Mouse (Mus musculus) layer of hippocampus, adult 8-10 months (tissue): Measurements from ENCODE around the gene Hmcn2. TPM values are rescaled to one million over a fixed set of nuclear protein-coding genes. Genes with fewer than 3 reads are reported as not detected.
A peak's percentile ranks its signal among the peaks of the same experiment; 100 is the strongest.

ENCODE experiments used
- DNase-seq, 2 experiments: peaks; one replicate each; pipeline ENCODE4 v3.0.0; 2022; ENCODE audit warnings: low spot score in 2 of 2
- total RNA-seq, 4 experiments: library from RNA; stranded (reverse); gene quantifications; 2 replicates each; pipeline ENCODE4 v1.2.4; 2022

The Hmcn2 gene
- total RNA-seq, 4 experiments from 2014 or later, result 0.17 to 0.34 (median 0.23) TPM

DNA sequence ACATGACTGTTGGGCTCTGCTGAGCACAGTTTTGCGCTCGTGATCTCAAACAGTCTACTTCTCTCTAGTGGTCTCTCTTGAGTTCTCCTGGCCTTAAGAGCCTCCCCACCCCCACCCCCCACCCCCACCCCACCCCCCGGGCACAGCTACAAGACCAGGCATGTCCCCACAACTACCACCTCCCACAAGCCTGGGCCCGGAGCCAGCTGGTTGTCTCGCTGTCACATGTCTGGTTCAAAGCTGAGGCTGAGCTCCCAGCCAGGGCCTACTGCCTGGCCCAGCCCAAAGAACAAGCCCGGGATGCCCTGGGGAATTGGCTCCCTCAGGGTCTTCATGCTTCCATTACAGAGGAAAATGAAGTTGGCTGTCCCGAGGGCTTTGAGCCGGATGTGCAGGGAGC is 140.1 kb downstream of the Hmcn2 start:
- no peak for DNase-seq

- no peak for DNase-seq
These were observed 141.2 kb downstream of the Hmcn2 start for GRCm38 (mm10) chr2:31455418-31455817.

- DNase-seq, result no peak
These were observed 144.2 kb downstream of the Hmcn2 start for GRCm38 (mm10) chr2:31458460-31458859.

DNA sequence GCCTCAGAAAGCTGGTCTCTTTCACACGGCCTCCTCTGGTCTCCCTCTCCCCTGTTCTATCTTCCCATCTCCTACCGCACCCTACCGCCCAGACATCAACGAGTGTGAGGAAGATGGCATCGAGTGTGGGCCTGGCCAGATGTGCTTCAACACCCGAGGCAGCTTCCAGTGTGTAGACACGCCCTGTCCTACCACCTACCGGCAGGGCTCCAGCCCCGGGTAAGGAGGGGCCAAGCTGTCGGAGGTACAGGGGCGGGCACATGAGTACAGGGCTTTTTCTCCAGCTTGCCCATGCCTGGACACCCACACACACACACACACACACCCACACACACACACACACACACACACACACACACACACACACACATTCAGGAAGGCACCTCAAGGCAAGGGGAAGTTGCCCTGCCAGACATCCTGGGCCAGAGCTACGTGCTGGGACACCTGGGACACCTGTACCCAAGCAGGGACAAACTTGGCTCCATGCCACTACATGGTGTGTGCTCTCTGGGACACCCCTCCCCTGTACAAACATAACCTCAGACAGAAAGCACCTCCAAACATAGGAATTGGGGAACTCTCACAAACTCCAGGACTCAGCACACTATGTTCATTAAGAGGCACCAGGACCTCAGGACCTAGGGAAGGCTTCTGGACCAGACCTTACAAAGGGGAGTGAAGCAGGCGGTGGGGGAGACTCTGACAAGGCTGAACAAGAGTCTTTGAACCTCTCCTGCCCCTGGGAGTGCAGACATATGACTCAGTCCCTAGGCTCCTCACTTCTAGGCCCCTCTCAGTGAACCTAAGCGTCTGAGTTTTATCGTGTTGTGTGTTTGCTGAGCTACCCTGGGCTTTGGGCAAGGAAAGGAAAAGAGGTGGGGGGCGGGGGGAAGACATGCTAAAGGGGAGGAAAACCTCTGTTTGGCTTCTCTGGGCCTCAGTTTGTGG is 145.0 kb downstream of the Hmcn2 start:
- DNase-seq, result no peak

DNA sequence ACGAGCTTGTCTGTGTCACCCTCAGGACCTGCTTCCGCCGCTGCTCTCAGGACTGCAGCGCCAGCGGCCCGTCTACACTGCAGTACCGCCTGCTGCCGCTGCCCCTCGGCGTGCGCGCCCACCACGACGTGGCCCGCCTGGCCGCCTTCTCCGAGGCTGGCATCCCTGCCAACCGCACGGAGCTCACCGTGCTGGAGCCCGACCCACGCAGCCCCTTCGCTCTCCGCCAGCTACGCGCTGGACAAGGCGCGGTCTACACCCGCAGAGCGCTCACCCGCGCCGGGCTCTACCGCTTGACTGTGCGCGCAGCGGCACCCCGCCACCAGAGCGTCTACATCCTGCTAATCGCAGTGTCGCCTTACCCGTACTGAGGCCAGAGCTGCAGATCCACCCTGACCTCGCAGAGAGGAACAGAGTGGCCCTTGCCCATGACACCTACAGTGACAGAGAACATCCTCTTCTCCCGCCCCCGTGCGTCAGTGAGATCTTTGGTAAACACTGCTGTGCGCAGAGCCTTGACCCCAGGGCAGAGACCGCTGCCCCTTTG is 145.9 kb downstream of the Hmcn2 start:
- no peak for DNase-seq

DNA sequence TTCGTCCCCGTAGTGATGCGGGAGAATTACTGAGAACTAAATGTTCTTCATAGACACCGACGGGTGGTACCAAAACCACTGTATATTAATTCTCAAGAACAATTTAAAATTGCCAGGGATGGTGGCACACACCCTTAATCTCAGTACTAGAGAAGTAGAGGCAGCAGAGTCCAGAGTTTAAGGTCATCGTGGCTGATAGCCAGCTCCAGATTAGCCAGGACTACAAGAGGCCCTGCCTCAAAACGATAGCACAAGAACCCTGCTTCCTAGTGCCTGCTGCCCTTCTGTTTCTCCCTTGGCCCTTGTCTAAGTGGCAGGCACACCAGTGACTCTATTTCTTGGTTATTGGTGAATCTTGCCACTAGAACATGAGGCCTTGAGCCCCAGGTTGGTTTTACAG is 146.7 kb downstream of the Hmcn2 start:
- DNase-seq, result no peak

DNA sequence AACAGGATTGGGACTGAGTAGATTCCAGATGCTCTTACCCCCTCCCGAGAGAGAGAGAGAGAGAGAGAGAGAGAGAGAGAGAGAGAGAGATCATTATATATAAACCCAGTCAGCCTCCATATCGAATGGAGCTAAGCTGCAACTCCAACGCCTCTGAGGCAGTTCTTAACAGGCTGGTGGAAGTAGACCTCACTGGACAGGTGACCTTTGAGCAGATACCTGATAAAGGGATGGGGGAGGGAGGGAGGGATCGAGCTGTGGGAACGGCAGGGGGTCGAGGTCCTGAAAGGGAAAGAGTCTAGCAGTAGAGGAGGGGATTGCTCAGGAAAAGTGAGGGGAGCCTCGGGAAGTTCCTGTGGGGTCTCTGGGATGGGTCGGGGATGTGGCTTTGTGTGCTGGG is 147.8 kb downstream of the Hmcn2 start:
- DNase-seq, result no peak

GRCm38 (mm10) chr2:31463253-31463652 is 149.0 kb downstream of the Hmcn2 start:
- no peak for DNase-seq

DNA sequence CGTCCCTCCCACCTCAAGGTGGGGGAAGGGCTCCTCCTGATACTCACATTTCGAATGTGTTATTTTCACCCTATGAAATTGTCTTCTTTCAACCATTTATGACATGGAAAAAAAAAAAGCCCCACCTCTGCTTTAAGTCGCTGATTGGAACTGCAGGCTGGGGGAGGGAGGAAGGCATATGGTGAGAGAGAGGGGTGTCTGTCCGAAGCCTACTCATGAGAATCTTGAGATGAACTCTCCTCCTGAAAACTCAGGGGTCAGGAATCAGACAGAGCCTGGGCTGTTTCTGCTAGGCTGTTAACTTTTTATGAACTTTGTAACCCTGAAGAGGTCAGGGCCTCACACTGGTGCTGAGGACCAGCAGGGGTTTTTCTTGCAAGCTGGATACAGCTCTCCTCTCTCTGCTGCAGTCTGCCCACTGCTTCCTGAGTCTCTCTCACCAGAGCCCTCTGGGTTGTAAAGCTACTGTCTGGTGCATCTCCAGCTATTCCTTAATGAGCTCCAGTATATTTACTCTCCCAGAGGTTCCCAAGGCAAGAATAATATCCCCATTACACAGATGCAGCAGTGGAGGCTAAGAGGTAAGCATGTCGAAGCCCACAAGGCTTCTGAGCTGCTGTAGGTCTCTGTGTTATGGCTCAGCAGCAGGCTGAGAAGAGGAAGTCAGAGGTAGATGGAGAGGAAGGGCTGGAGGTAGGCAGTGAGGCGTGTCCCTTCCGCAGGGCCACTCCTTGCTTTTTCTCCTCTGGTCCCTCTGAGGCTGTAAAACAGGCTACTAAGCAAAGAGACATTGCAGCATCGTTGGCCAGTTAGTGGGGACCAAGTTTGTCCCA is 149.7 kb downstream of the Hmcn2 start:
- DNase-seq, result no peak

- no peak for DNase-seq
These were observed 150.3 kb downstream of the Hmcn2 start for GRCm38 (mm10) chr2:31464529-31464910.

DNA sequence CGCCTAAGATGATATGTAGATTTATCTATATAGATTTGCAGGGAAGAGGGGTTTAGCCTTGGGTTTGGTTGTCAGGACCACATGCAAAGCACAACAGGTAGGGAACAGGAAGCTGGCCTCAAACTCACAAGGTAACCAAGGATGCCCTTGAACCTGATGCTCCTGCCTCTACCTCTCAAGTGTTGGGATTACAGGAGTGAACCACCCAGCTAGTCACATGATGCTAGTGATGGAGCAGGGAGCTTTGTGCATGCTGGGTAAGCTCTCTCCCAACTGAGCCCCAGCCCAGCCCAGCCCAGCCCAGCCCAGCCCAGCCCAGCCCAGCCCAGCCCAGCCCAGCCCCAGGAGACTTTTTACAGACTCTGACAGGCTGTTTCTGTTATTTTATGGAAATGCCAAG is 153.2 kb downstream of the Hmcn2 start:
- no peak for DNase-seq

GRCm38 (mm10) chr2:31468857-31469256 is 154.6 kb downstream of the Hmcn2 start:
- DNase-seq, result no peak

- DNase-seq, result no peak
These were observed 155.3 kb downstream of the Hmcn2 start for GRCm38 (mm10) chr2:31469480-31469879.

DNA sequence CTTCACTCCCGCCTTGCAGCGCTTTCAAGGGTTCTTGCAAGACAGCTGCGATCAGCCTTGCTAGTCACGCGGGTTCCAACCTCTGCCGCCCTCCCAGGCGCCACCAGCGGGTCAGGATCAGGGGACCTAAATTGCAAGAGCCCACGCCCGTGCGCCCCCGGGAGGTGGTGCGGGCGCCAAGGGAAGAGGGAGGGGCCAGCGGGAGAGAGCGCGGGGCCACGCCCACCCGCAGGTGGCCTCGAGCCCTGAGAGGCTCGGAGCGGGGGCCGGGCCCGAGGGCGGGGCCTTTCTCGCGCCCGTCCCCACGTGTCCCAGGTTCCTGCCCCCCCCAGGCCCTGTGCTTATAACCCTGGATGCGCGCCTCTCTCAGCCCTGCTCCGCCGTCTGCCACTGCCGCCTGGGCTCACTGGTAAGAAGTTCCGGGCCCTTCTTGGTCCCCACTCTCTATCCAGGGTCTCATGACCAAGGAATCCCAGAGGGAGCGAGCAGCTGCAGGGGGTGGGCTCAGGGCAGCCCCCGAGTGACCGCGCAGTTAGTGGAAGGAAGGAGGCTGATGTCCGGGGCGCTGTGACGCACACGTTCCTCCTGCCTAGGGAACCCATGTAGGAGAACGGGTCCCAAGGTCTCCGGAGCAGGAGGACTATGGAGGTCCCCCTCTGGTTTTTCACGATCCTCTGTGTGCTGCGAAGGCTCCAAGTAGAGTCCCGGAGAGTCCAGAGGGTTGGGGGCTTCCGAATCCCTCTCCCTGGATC is 155.9 kb downstream of the Hmcn2 start, which contains the start of gene Ass1:
Ass1 (plus strand) TSS at position 277 of the 752 bp plus-strand sequence.
- peak; percentile 44 to 49 for DNase-seq

GRCm38 (mm10) chr2:31470683-31471385 is 156.6 kb downstream of the Hmcn2 start:
- DNase-seq, result no peak

DNA sequence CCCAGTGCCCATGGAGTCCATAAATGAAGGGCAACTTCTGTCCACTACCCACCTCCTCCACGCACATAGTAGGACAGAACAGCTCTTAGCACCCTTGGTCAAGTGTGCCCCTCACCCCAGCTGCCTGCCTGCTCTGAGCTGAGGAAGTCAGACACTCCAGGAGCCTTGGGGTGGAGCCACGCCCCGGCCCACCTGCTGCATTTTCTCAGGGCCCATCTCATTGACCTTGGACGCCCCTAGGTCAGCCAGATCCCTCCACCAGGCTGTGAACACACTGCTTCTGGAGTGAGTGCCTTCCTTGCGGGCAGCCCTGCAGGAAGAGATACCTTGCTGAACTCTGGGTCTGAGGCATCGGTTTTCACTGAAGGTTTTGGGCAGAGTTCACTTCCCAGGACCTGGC is 157.4 kb downstream of the Hmcn2 start:
- no peak for DNase-seq

GRCm38 (mm10) chr2:31472406-31473065 is 158.3 kb downstream of the Hmcn2 start:
- peak in 1 of 2 experiments; percentile 47 for DNase-seq

- no peak for DNase-seq
These were observed 159.7 kb downstream of the Hmcn2 start for GRCm38 (mm10) chr2:31473941-31474340.

- no peak for DNase-seq
These were observed 160.5 kb downstream of the Hmcn2 start for GRCm38 (mm10) chr2:31474686-31475085.
